Mouse (Mus musculus): ENCODE measurements around the gene Pid1.
A peak's percentile ranks its signal among the peaks of the same experiment; 100 is the strongest.
"Not testable (repeated sequence)": the region's sequence is repeated elsewhere in the genome, so short reads cannot be mapped to it uniquely, and the experiment has no call there.

The Pid1 gene

DNA sequence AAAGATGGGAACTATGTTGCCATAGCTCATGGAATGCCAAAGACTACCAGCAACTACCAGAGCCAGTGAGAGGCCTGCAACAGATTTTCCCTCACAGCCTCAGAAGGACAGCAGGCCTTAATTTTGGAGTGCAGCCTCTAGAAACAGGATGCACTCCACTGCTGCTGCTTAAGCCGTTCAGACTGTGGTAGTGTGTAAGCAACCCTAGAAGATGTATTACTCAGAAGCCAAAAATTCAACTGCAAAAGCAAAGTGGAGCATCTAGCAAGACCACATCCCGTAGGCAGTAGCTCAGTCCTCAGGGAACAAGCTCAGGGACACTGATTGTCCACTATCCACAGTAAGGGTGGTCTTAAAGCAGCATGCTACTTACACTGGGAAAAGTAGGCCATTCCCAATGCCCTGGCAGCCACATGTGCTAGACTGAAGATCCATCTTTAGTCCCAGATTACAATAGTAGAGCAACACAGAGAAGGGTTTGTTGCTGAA lies 92.2 kb downstream of the Pid1 start:
- no peak for DNase-seq

DNA sequence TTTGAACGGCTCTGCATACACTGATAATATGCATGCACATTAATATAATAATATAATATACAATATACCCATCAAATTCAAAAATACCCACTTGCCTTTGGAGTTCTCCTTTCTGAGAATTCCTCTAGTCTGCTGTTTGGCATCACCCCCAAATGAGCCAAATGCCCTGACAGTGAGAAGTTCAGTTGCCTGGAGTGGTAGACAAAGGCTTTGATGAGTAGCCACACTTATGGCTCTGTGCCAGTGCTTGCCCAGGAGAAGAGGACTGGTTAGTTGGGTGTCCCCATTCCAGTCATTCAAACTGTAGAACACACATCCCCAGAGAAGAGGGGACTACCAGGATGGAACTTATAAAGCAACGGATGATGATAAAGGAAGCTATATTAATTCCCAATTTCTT lies 106.3 kb downstream of the Pid1 start:
- no peak for DNase-seq

DNA sequence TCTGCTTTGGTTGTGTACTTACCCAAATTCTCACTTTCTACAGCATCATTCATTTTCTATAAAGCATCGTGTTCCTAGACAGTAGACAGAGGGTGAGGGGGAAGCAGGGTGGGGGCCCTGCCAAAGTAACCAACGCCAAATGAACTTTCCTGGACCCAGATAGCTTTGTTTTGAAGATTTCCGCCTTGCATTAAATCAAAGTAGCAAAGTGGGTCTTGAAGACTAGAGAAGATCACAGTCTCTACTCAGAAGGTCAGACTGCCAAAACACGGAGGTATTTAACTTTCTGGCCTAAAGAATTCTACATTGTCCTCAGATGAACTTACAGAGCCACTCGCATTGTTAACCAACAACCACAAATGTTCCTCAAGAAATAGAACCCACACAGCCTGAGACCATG lies 109.6 kb downstream of the Pid1 start:
- peak; percentile 13 to 32 for DNase-seq

DNA sequence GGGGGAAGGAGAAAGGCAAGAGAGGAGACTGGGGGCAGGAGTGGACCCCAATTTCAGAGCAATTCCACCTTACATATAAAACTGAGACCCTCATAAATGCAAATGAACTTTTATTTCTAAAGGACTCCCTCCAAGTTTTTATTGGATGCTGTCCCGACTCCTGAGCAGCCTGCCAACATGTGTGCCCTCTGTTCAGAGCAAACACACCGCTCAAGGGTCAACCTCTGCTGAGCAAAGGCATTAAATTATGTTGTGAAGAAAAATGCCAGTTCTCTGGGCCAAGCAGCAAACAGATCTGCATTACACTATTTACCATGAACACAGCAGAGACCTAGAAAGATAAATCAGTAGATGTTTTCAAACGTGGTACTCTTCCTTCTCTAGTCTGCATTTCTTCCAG lies 110.1 kb downstream of the Pid1 start:
- peak; percentile 62 to 74 for DNase-seq

DNA sequence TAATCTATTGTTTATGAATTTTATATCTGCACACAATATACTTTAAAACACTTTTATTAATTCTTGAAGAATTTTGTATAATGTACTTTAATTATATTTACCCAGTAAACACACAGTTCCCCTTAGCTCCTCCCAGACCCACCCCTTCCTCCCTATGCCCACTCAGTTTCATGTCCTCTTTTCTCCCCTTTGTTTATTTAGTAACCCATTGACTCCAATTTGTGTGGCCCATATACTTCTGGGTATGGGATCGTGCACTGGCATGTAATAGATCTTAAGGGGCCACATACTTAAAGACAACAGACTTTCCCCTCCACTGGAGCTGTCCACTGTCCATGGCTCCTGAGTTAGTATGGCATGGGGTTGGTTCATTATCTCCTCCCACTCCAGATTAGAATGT lies 112.8 kb downstream of the Pid1 start:
- no peak for DNase-seq

DNA sequence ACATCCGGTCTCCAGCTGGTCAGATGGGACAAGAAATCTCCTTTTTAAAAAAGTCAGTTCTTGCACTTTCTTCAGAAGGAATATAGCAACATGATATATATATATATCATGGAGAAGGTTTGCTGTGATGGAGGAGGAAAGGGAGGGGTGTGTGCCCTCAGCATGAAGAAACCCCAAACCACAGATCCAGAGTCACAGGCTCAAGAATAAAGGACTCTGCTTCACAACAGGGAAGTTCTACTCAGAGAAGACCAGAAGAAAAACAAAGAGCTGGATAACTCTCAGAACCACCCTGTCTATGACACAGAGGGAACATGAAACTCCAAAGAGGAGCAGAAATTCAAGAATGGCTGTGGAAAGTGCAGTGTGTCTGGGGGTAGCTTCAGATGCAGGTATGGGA lies 113.2 kb downstream of the Pid1 start:
- no peak for DNase-seq

DNA sequence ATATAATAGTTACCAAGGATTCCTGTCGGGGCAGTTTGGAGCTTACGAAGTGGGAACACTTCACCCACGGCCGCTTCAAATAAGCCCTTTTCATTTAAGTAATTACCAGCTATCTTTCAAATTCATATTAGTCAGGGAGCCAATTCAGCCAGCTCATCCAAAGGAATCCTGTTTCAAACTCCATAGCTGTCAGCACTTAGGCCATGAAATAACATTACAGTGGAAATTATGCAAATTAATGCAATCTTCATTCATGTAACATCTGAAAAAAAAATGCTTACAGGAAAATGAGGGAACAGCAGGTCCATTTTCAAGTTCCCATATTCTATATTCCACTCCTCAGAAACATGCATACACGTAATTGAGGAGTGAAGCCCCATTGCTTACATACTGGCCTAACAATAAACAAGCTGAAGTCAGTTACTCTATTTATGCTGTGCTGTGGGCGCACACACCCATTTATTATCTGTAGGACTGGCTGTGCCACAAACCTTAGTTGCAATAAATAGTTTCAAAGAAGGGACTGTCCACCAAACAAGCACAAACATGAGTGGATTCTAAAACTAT lies 114.1 kb downstream of the Pid1 start:
- DNase-seq, result no peak

DNA sequence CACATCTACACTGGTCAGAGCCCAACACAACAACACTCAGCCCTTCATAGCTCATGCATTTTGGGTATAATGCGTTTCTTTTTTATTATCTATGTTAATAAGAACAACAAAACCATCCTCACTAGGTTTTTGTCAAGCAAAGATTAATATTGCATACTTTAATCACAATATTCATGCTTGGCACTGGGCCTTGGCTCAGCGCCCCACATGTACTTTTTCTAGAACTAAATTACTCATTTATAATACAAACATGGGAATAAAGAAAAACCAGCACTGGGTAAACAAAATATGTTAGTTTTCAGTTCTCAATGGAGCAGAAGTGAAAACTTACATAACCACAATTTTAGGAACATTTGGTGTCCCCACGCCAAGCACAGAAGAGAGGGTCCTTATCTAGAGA lies 116.9 kb downstream of the Pid1 start:
- peak; percentile 10 to 23 for DNase-seq

DNA sequence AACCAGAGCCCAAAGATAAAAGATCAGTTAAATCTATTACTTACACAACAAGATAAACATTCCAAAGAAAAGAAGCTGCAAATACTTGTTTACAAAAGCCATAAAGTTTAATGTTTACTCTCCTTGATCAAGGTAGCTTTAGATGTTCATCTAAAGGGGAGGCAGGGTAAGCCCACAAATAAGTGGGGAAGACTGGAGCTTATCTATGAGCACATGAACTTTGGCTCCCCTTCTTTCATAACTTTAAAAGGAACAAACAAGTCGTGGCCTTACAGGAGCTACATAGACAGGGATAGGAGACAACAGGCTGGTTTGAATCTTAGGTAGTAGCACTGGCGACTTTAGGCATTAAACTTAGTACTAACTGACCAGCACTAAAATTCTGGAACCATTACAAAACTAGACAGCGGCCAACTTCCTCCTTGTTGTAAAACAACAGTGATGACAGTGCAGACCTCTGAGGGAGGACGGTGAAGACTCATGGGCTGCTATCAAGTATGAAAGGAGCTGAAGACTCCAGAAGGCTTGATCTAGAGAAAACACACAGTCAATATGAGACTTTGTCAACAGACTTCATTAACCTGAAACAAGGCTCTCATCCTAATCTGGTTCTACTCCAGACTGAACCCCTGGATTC lies 122.7 kb downstream of the Pid1 start:
- peak in 1 of 2 experiments; percentile 9 for DNase-seq

DNA sequence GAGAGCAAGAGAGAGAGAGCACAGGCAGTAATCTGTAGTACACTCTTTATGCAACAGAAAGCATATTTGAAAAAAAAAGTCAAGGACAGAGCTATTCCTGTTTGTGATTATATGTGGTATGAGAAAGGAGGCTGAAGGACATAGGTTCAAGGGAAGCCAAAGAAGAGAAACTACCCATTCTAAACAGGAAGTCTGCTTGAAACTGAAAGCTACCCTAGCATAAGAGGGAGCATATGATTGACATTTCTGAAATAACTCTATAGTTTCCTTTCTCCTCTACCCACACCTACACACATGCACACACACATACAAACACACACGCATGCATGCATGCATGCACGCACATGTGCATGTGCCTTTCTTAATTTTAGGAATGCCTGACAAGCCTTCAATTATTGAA lies 123.8 kb downstream of the Pid1 start:
- no peak for DNase-seq

DNA sequence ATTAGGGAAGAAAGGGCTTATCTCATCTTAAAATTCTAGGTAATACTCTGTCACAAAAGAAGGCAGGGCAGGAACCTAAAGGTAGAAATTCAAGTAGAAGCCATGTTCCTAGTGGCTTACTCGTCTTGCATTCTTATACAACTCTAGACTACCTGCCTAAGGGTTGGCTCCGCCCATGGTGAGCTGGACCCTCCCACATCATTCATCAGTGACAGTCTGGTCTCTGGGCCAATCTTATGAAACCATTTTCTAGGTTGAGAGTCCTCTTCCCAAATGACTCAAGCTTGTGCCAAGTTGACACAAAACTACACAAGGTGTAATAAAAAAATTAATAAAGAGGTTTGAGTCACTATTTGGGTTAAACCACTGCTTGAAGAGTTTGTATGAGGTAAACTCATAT lies 133.5 kb downstream of the Pid1 start:
- no peak for DNase-seq

DNA sequence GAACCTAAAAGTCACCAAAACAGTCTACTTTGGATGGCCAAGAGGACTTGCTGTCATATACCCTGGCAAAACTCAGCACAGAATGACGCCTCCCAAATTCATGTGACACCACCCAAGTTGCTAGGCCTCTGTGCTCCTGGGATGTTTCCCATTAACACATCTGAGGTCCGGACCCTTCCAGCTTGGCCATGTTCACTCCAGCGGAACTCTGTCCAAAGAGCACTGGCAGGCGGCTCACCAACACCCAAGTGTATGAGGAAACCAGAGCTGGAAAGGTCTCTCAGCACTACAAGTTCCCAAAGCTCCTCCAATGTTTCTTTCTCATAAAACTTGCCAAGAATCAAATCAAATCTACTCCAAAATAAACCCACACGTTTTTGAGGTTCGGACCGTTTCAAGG lies 138.4 kb downstream of the Pid1 start:
- DNase-seq, result peak; percentile 43 to 52

DNA sequence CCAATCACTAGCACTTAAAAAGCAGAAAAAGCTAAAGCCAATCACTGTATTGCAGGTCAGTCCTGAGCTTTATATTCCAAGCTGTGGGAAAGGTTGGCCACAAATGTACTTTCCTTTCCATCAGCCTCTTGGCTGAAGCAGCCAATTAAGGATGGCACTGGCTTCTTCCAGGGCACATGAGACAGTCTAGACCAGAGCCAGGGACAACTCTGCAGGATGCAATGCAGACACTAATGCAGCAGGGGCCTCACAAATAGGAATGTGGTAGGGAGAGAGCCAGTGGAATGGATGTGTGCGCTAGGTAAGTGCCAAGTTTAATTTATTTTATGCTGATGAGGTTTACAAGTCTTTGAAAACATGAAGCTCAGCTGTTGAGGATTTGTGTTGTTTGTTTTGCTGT lies 141.9 kb downstream of the Pid1 start:
- DNase-seq, result no peak

DNA sequence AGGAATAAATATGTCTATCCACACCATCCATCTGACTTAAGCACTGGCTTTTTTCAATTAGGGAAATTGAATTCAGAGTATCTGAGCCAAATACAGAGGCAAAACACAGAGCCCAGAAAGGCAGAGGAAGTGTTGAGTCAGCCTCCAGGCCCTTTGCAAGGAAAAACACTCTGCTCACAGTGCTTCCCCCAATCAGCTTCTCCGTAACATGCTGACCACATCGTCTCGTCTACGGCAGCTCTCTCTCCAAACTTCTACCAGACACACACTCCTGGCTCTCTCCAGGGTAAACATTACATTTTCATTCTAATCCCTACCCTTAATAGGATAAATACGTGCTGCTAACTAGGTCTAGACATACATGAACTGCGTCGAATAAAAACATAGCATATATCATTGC lies 145.4 kb downstream of the Pid1 start:
- DNase-seq, result peak; percentile 17 to 34

DNA sequence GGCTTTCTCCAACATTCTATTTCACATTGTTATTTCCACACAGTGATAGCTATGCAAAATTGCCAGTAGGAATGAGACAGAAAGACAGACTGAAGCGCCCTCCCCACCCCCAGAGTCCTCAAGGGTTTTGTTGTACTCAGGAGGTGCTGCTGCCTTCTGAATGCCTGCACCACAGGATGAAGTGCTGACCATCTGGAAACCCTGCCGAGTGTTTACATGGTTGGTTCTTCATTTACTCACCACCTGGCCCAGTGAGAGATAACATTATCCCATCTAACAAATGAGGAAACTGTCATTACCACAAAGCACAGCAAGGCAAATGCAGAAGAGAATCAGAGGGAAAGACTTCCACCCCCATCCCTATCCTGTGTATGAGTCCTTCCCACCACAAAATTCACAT lies 146.2 kb downstream of the Pid1 start:
- no peak for DNase-seq

DNA sequence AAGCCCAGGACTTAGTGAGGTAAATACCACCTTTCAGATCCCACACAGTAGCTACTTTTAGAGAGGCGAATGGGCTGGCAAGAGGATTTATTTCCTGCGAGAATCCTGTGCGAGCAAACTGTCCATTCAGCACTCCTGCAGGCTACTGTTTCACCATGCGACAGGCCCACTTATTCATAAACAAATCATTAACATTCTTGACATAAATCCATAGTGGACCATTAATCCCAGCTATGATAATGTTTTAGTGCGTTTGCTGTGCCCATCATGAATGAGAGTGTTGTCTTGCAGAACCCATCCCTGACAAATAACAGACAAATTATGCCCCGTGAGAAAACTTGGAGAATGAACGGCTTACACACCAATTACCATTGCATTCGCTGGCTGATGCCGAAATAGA lies 152.5 kb downstream of the Pid1 start:
- DNase-seq, result no peak

DNA sequence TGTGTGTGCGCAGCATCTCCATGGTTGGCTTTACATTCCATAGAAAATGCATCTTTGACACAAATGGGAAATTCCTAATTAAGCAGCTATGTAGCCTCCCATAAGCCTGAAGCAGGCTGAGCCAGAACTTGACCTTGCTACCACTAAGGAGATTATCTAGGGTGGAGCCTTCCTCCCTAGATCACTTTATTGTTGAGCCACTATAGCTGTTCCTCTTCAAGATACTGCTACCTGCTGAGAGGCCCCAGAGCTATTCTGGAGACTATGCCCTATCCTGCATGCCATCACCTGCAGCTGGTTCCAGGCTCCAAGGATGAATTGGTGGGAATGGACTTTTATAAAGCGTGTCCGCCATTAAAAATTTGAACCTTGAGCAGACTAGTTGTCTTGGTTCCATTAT lies 158.2 kb downstream of the Pid1 start:
- not testable (repeated sequence) for DNase-seq

DNA sequence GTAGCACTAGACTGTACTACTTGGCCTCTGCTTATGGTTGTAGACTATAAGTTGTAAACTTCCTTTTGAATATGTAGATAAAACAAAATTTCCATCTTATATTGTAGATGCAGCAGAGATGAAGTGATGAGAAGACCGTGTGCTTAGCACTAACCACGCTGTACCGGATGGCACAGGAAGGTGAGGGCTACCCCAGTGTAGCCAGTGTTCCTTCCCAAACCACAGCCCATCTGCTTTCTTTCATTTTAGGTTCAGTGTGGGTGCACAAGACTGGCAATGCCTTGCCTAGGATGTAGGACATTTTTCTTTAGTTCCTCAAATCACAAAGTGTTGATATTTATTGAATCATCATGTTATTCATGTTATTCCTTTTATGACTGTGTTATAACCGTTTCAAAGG lies 160.5 kb downstream of the Pid1 start:
- DNase-seq, result no peak

DNA sequence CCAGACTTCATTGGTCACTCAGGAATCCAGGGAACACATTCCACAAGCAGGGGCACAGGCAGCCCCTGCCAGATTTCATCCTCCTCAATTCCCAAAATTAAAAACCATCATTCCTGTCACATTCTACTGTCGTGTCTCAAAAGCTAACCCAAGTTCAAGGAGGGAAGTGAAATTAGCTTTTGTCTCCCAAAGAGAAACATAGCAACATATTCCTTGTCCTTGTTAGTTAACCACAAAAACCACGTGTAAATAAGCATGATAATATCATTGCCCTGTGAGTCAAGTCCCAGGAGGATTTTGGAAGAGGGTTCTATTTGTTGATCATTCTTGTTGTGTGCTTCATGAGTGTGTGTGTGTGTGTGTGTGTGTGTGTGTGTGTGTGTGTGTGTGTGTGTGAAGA lies 164.1 kb downstream of the Pid1 start:
- DNase-seq, result peak in 1 of 2 experiments; percentile 11

DNA sequence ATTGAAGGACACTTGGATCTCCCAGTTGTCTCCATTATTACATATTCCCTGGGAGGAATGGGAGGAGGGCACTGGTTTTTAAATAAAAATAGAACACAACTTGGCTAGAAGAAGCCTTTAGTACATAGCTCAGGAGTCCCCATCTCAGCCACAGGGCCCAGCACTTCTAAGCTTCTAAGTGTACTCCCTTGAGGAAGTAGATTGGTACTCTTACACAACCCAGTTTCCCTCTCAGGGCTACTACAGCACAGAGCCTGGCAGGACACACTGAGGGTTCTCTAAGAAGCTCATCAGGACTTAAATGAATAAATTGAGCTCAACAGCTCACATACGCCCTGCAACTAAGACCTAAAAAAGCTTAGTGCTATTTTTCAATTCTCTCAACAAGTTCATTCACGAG lies 165.1 kb downstream of the Pid1 start:
- no peak for DNase-seq

DNA sequence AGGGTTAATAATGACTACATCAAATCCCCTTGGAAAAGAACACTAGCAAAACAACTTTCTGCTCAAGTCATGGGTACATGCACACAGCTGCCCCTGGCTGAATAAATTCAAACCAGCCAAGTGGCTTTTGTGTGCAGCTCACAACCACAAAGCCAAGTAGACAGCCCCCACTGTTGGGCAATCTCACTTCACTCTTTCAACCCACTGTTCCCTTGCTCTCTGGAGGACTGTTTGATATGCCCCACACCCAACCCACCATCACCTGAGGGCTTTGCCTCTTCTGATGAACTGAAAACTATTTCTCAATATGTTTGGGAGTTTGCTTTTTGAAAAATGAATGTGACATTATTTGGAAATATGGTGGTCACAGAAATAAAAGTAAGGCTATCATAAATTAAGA lies 171.8 kb downstream of the Pid1 start:
- no peak for DNase-seq

DNA sequence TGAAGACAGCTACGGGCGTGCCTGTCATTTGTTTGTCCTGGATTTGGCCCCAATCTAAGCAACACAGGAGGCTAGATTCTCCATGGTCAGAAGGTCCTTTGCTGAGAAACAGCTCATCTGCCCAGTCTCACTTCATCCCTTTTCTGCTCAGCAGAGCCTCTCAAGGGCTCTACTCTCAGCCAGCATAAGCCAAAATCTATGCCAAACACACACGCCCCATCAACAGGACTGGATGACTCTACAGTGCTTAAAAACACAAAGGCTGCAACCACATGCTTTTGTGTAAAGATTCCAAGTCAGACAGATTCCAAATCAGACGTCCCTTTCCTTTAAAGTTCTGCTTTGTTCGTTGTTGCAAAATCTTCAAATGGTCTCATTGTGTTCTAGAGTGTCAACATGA lies 174.5 kb downstream of the Pid1 start:
- no peak for DNase-seq

DNA sequence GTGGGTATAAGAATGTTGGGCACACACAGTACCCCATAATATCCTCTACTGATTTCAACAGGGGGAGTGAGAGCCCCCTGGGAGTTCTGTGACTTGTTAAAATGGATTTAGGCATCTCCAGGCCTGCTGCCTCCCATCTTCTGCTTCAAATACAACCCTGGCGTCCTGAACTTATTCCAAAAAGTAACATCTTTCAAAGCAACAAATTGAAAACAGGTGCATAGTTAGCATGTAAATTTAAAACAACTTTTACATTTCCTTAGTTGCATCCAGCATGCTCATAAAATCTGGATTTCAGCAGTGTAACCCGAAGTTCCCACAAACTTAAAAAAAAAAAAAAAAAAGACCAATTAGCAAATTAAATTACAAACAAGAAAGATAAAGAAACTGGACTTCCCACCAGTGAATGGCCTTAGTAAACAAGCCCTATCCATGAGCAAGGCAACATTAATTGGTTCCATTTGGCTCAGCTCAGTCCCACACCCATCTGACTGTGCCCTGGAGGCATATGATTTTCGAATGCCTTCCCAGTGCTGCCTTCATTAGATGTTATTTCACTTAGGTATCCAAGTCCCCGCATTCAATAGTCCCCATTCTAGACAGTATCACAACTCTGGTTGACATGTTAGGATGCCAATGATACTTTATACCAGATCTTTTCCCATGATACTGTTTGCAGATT lies 177.1 kb downstream of the Pid1 start:
- no peak for DNase-seq

DNA sequence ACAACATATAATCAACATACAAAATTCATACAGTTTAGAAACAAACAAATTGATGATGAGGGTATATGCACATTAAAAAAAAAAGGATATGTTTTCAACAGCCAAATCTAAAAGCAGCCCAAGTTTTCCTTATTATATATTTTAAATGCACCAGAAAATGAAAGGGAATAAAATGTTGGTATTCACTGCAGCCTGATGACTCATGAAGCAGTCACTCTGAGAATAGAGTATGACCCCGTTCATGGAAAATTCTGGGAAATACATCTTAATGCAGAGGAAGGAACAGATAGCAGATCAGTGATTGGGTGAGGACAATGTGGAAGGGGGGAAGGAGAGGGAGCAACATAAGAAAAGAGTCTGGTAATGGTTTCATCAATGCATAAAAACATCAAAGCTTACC lies 186.3 kb downstream of the Pid1 start:
- no peak for DNase-seq

DNA sequence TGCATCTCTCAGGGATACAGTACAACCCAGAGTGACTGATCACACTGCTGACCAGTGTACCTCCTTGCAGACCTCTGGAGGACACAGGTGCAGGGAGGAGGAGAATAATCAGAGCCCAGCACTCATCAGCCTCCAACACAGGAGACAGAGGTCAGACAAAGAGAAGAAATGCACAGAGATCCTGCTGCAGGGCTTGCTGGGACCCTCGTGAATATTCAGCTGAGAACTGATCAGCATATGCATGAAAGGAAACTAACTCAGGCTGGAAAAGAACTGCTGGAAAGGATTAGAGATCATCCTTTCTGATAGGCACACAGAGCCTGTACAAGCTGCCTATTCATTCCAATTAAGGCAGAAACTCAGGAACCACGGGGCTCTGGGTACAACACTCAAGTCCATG lies 186.9 kb downstream of the Pid1 start:
- DNase-seq, result no peak

Data from kidney, postnatal 36 days (tissue).